Mouse (Mus musculus): Measurements from ENCODE around the gene Fgfr1op2. TPM values are rescaled to one million over a fixed set of nuclear protein-coding genes. Genes with fewer than 3 reads are reported as not detected.

Fgfr1op2 gene
- total RNA-seq, 2 experiments from 2014 or later, result 91.3 to 103 TPM

DNA sequence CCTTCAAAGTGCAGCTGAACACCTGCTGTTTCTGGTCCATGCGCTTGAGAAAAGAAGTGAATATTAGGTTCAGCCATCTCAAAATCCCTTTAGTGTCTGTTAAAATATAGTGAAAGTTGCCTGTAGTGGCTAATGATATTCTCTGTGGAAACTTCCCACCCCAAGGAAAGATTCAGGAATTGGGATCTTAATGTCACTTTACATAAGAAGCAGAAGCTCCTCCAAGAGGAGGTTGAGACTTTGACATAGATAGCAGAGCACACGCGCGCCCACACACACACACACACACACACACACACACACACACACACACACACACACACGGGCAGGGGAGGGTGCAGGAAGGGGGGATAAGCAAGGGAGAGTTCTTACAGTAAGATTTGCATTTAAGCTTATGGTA lies 8.1 kb downstream of the Fgfr1op2 start:
- no peak for DNase-seq (ENCODE audit: low spot score in 2 of 2)

GRCm38 (mm10) chr6:146602601-146603000 lies 25.6 kb downstream of the Fgfr1op2 start:
- DNase-seq (ENCODE audit: low spot score in 2 of 2), result peak in 1 of 2 experiments; percentile 41

DNA sequence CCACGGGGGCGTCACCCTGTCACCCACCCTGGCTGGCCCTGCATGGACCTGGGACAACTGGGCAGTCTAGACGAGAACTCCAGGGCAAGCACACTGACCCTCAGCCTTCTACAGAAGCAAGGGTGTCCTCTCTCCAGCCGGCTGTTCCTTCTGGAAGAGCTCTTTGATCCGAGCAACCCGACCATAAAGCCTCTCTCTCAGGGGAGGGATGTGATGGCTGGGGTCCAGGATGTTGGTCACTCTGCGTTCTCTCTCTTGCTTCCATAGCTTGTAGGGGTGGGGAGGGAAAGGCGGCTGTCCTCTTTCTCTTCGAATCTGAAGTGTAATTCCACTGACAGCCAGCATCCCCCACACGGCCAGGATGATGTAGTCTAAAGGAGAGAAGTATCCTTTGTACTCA lies 26.6 kb downstream of the Fgfr1op2 start:
- DNase-seq (ENCODE audit: low spot score in 2 of 2), result no peak

DNA sequence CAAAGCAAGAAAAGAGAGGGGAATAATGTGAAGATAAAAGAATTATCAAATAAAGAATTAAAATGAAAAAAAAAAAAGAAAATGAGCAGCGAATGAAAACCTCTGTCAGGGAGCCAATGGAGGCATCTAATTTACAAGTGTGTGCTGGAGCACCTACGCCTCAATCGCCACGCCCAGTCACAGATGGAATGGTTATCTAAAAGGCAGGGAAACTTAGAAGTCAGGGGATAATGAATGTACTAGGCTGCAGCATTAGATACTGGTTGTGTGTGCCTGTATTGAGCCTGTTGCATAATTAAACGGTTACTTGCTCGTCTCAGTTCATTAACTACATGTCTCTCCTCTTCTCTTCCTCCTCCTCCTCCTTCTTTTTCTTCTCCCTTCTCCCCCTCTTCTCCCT lies 34.4 kb downstream of the Fgfr1op2 start:
- DNase-seq (ENCODE audit: low spot score in 2 of 2), result no peak

DNA sequence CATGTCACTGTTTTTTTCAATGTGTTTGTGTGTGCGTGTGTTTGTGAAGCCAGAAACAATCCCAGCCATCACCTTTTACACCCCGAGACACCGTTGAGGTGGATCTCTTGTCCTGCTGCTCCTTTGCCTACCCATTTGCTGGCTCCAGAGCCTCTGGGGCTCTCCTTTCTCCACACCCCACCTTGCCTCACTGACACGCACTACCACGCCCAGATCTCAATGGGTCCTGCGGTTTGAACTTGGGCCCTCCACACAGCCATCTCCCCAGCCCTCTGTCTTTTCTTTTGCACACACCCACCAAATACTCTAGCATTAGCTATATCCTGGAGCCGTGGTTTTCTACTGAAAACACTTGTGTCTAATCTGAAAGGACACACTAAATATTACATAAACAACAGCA lies 34.9 kb downstream of the Fgfr1op2 start:
- DNase-seq (ENCODE audit: low spot score in 2 of 2), result no peak

GRCm38 (mm10) chr6:146612736-146613135 lies 35.7 kb downstream of the Fgfr1op2 start:
- no peak for DNase-seq (ENCODE audit: low spot score in 2 of 2)

GRCm38 (mm10) chr6:146613907-146614306 lies 36.9 kb downstream of the Fgfr1op2 start:
- DNase-seq (ENCODE audit: low spot score in 2 of 2), result no peak

GRCm38 (mm10) chr6:146614541-146614940 lies 37.5 kb downstream of the Fgfr1op2 start:
- DNase-seq (ENCODE audit: low spot score in 2 of 2), result no peak

- DNase-seq (ENCODE audit: low spot score in 2 of 2), result no peak
Measured at GRCm38 (mm10) chr6:146615891-146616290, 38.9 kb downstream of the Fgfr1op2 start.

DNA sequence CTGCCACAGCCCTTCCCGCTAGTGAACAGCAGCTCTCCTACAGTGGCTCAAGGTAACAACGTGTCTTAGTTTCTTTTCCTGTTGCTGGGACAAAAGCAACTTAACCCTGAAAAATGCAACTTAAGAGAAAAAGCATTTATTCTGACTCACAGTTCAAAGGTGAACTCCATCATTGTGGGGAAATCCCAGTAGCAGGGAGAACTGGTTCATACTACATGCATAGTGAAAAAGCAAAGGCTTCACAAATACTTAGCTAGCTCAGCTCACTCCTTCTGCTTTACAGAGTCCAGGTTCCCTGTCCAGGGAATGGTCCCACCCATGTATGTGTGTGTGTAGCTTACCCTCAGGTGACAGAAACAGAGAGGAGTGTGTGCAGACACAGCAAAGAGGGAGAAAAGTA lies 39.7 kb downstream of the Fgfr1op2 start:
- no peak for DNase-seq (ENCODE audit: low spot score in 2 of 2)

DNA sequence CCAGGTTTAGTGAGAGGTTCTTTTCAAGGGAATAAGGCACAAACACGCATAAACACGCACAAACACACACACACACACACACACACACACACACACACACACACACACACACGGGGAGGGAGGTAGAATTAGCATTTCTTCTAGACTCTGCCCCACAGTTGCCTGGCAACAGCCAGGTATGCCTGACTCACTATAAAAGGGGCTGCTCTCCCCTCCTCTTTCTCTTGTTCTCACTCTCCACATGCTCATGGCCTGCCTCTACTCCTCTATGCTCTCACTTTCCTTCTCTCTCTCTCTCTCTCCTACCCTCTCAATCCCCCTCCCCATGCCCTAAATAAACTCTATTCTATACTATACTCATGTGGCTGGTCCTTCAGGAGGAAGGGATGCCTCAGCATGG lies 51.1 kb downstream of the Fgfr1op2 start:
- DNase-seq (ENCODE audit: low spot score in 2 of 2), result no peak

GRCm38 (mm10) chr6:146629781-146630756 lies 53.1 kb downstream of the Fgfr1op2 start:
- no peak for DNase-seq (ENCODE audit: low spot score in 2 of 2)

GRCm38 (mm10) chr6:146630961-146631360 lies 54.0 kb downstream of the Fgfr1op2 start:
- peak in 1 of 2 experiments; percentile 29 for DNase-seq (ENCODE audit: low spot score in 2 of 2)

DNA sequence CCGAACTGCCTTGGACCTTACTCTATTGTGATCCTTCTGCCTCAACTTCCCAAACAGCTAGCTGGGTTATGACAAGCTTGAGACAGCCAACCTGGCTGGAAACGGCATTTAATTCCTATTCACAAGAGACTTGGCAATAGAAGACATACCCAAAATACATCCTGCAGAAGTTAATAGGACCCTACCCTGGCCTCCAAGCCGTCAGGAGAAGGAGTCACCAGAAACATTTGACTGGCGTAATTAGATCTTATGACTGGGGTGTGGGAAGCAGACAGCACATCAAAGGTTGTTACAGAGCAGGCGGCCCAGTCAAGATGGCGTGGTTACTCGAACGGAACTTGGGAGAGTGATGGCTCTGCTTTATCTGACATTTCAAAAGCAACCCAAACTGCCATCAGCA lies 54.8 kb downstream of the Fgfr1op2 start:
- DNase-seq (ENCODE audit: low spot score in 2 of 2), result no peak

- no peak for DNase-seq (ENCODE audit: low spot score in 2 of 2)
Measured at GRCm38 (mm10) chr6:146632403-146632802, 55.4 kb downstream of the Fgfr1op2 start.

DNA sequence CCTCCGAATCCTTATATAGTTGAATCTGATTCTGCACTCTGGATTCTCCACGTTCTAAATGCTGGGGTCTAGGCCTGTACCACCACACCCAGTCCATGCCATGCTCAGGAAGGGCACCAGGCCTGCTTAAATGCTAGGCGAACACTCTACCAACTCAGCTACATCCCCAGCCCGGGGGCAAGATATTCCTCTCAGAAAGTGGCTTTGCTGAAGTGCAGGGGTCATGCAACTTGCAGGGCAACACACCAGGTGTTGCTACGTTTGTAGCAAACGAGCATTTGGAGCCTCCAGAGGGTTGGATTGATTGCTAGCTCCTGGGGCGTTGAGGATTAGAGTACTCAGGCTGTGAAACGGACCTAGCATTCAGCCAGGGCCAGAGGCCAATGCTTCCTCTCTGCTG lies 56.1 kb downstream of the Fgfr1op2 start:
- no peak for DNase-seq (ENCODE audit: low spot score in 2 of 2)

GRCm38 (mm10) chr6:146633629-146634014 lies 56.6 kb downstream of the Fgfr1op2 start:
- peak in 1 of 2 experiments; percentile 18 for DNase-seq (ENCODE audit: low spot score in 2 of 2)

DNA sequence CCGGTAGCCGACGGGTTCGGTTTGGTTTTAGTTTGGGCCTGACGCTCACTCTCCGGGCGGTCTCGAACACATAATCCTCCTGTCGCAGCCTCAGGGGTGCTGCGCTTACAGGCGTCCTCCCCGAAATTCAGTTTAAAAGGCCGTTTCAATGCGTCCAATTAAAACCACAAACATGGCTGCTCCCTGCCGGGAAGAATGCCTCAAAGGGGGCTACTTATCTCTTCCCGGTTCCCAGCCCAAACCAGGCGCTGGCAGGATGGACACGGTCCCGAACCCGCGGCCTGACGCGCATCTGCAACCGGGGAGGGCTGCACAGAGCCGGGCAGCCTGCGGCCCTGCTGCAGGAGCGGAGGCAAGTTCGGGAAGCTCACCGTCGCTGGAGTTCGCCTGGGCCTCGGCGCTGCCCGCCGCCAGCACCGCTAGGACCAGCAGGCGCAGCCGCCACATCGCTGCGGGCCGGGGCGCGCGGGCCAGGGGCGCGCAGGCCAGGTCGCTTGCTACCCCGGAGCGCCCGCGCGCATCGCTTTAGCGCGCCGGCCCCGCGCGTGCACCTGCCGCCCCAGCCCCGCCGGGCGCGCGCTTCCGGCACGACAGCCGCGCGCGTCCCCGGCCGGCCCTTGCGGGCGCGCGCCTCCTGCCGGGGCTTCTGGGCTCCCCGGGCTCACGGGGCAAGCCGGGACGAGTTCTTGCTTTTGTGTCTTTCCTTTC lies 57.2 kb downstream of the Fgfr1op2 start:
- peak; percentile 73 to 74 for DNase-seq (ENCODE audit: low spot score in 2 of 2)

GRCm38 (mm10) chr6:146634759-146635606 lies 58.0 kb downstream of the Fgfr1op2 start:
- DNase-seq (ENCODE audit: low spot score in 2 of 2), result no peak

GRCm38 (mm10) chr6:146636482-146636881 lies 59.5 kb downstream of the Fgfr1op2 start:
- no peak for DNase-seq (ENCODE audit: low spot score in 2 of 2)
